Mouse (Mus musculus): ENCODE measurements around the gene Olfr312. TPM values are rescaled to one million over a fixed set of nuclear protein-coding genes. Genes with fewer than 3 reads are reported as not detected.
"Not testable (repeated sequence)": the region's sequence is repeated elsewhere in the genome, so short reads cannot be mapped to it uniquely, and the experiment has no call there.

Olfr312 gene
- not detected for total RNA-seq (2021)
- not detected in 2 replicates for polyA plus RNA-seq (2012; rRNA removed)
- long read RNA-seq: 0 reads

- intact Hi-C loops (cut with DNase I); H3K36me3 ChIP-seq (ENCODE audit: control insufficient read depth, insufficient read depth, low read length); H3K79me2 ChIP-seq (replicated peaks; ENCODE audit: control insufficient read depth, insufficient read depth, low read length); H3K4me1 ChIP-seq (ENCODE audit: control insufficient read depth, insufficient read depth, low read length); H3K9ac ChIP-seq (ENCODE audit: low read depth, low read length); DNase-seq; H3K4me3 ChIP-seq; H3K27me3 ChIP-seq (ENCODE audit: control insufficient read depth, insufficient read depth, low read length); H3K27ac ChIP-seq: not testable (repeated sequence)
These were observed at the start of gene Olfr312 for GRCm38 (mm10) chr11:58828937-58829336. Olfr312 (plus strand) TSS chr11:58829237.

GRCm38 (mm10) chr11:58782480-58783089, 46.5 kb upstream of the Olfr312 start, which contains the start of gene Olfr314:
Olfr314 (plus strand) TSS chr11:58782952.
- H3K79me2 ChIP-seq (replicated peaks; ENCODE audit: control insufficient read depth, insufficient read depth, low read length): no peaks in the 10 kb centered on the region
- H3K9ac ChIP-seq (ENCODE audit: low read depth, low read length): no peak within 1 kb of the TSS
- no peak within 1 kb of the TSS for H3K27ac ChIP-seq
- 41% methylated on average over 6 of the region's 6 CpGs for WGBS
- H3K4me3 ChIP-seq: no peak within 1 kb of the TSS
- DNase-seq: no peak
- no peaks in the 10 kb centered on the region for H3K27me3 ChIP-seq (ENCODE audit: control insufficient read depth, insufficient read depth, low read length)
- H3K36me3 ChIP-seq (ENCODE audit: control insufficient read depth, insufficient read depth, low read length): no peaks in the 10 kb centered on the region
- intact Hi-C loops (cut with DNase I): no loop called here
- H3K4me1 ChIP-seq (ENCODE audit: control insufficient read depth, insufficient read depth, low read length): no peaks in the 10 kb centered on the region
- TF ChIP-seq POLR2A (IDR thresholded peaks at IDR 0.05; ENCODE audit: insufficient read depth, low read depth, low read length): no peak
- TF ChIP-seq CTCF (IDR thresholded peaks at IDR 0.05): no peak
- TF ChIP-seq EP300 (IDR thresholded peaks at IDR 0.05; ENCODE audit: insufficient read depth, low read depth, low read length): no peak

- Histone ChIP-seq H3K27ac (no peak overlapping the region), H3K4me3 (no peak overlapping the region), H3K27me3 (ENCODE audit: control insufficient read depth, insufficient read depth, low read length) (no peaks in the 10 kb centered on the region), H3K79me2 (replicated peaks; ENCODE audit: control insufficient read depth, insufficient read depth, low read length) (no peaks in the 10 kb centered on the region), H3K36me3 (ENCODE audit: control insufficient read depth, insufficient read depth, low read length) (no peaks in the 10 kb centered on the region), H3K4me1 (ENCODE audit: control insufficient read depth, insufficient read depth, low read length) (no peaks in the 10 kb centered on the region), H3K9ac (ENCODE audit: low read depth, low read length) (no peak overlapping the region)
- intact Hi-C loops (cut with DNase I): no loop called here
- no peak for TF ChIP-seq CTCF (IDR thresholded peaks at IDR 0.05)
- TF ChIP-seq POLR2A (IDR thresholded peaks at IDR 0.05; ENCODE audit: insufficient read depth, low read depth, low read length): no peak
- TF ChIP-seq EP300 (IDR thresholded peaks at IDR 0.05; ENCODE audit: insufficient read depth, low read depth, low read length): no peak
- 76% methylated on average over 2 of the region's 2 CpGs for WGBS
- DNase-seq: no peak
These were observed 44.9 kb upstream of the Olfr312 start for GRCm38 (mm10) chr11:58784182-58784581.

DNA sequence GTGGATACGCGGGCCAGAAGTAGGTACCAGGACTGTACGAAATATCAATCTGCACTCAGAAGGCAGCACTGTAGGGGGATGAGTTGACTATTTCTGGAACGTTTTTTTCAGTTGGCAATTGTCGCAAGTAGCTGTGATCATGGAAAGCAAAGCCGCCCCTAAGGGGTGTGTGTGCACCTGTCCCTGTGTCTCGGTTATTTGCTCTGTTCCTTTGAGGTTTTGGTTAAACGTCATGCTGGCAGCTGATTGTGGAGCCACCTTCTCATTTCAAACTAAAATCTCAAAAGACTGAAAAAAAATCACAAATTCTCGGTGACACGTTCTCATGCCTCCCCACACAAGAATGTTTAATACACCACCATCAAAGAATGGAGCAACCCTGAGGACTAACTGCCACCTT, 41.4 kb upstream of the Olfr312 start:
- H3K9ac ChIP-seq (ENCODE audit: low read depth, low read length): no peak overlapping the region
- H3K36me3 ChIP-seq (ENCODE audit: control insufficient read depth, insufficient read depth, low read length): no peaks in the 10 kb centered on the region
- DNase-seq: no peak
- no peaks in the 10 kb centered on the region for H3K4me1 ChIP-seq (ENCODE audit: control insufficient read depth, insufficient read depth, low read length)
- H3K4me3 ChIP-seq: no peak overlapping the region
- no peak overlapping the region for H3K27ac ChIP-seq
- no peaks in the 10 kb centered on the region for H3K79me2 ChIP-seq (replicated peaks; ENCODE audit: control insufficient read depth, insufficient read depth, low read length)
- intact Hi-C loops (cut with DNase I): no loop called here
- TF ChIP-seq EP300 (IDR thresholded peaks at IDR 0.05; ENCODE audit: insufficient read depth, low read depth, low read length) (no peak), CTCF (IDR thresholded peaks at IDR 0.05) (no peak), POLR2A (IDR thresholded peaks at IDR 0.05; ENCODE audit: insufficient read depth, low read depth, low read length) (no peak)
- WGBS: 83% methylated on average over 10 of the region's 10 CpGs
- no peaks in the 10 kb centered on the region for H3K27me3 ChIP-seq (ENCODE audit: control insufficient read depth, insufficient read depth, low read length)

DNA sequence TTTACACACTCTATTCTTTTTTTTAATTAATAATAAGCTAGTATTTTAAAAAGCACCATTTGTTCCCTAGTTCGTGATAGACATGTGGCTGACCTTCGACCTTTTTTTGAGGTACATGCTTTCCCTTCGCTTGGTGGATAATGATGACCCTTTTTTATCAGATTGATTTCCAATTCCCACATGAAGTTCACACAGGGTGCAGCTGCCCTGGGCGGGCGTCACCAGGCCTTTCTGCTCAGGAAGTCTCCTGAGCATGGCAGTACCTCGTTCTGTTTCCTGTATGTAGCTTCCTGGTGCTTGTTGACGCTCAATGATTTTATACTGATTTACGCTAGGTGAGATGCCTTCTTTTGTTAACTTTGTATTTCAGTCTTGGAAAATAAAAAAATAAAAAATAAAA, 40.7 kb upstream of the Olfr312 start:
- no peak overlapping the region for H3K9ac ChIP-seq (ENCODE audit: low read depth, low read length)
- no peaks in the 10 kb centered on the region for H3K79me2 ChIP-seq (replicated peaks; ENCODE audit: control insufficient read depth, insufficient read depth, low read length)
- DNase-seq: no peak
- no peaks in the 10 kb centered on the region for H3K27me3 ChIP-seq (ENCODE audit: control insufficient read depth, insufficient read depth, low read length)
- no peaks in the 10 kb centered on the region for H3K36me3 ChIP-seq (ENCODE audit: control insufficient read depth, insufficient read depth, low read length)
- H3K4me1 ChIP-seq (ENCODE audit: control insufficient read depth, insufficient read depth, low read length): no peaks in the 10 kb centered on the region
- H3K27ac ChIP-seq: no peak overlapping the region
- intact Hi-C loops (cut with DNase I): no loop called here
- TF ChIP-seq CTCF (IDR thresholded peaks at IDR 0.05) (no peak), POLR2A (IDR thresholded peaks at IDR 0.05; ENCODE audit: insufficient read depth, low read depth, low read length) (no peak), EP300 (IDR thresholded peaks at IDR 0.05; ENCODE audit: insufficient read depth, low read depth, low read length) (no peak)
- WGBS: 66% methylated on average over 8 of the region's 8 CpGs
- no peak overlapping the region for H3K4me3 ChIP-seq

DNA sequence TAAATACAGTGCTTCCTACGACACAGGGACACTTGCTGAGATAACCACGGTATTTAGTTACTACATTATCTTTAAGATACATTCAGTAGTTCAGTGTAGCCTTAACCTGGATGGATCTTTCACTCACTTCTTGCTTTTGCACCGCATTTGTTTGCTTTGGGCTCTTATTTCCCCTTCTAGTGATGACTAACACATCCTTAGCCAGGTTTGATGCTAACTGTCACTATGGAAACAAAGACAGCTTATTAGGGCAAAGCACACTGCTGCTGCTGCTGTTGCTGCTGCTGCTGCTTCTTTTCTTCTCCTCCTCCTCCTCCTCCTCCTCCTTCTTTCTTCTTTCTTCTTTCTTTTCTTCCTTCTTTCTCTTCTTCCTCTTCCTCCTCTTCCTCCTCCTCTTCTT, 39.5 kb upstream of the Olfr312 start:
- Histone ChIP-seq H3K79me2 (replicated peaks; ENCODE audit: control insufficient read depth, insufficient read depth, low read length) (no peaks in the 10 kb centered on the region), H3K27ac (no peak overlapping the region), H3K4me3 (no peak overlapping the region), H3K9ac (ENCODE audit: low read depth, low read length) (no peak overlapping the region), H3K36me3 (ENCODE audit: control insufficient read depth, insufficient read depth, low read length) (no peaks in the 10 kb centered on the region), H3K4me1 (ENCODE audit: control insufficient read depth, insufficient read depth, low read length) (no peaks in the 10 kb centered on the region), H3K27me3 (ENCODE audit: control insufficient read depth, insufficient read depth, low read length) (no peaks in the 10 kb centered on the region)
- 21% methylated on average over 3 of the region's 3 CpGs for WGBS
- intact Hi-C loops (cut with DNase I): no loop called here
- no peak for DNase-seq
- no peak for TF ChIP-seq POLR2A (IDR thresholded peaks at IDR 0.05; ENCODE audit: insufficient read depth, low read depth, low read length)
- TF ChIP-seq EP300 (IDR thresholded peaks at IDR 0.05; ENCODE audit: insufficient read depth, low read depth, low read length): no peak
- TF ChIP-seq CTCF (IDR thresholded peaks at IDR 0.05): no peak
